Mouse (Mus musculus): ENCODE results near the gene Ulbp1.
"Not testable (repeated sequence)": the region's sequence is repeated elsewhere in the genome, so short reads cannot be mapped to it uniquely, and the experiment has no call there.

Gene Ulbp1

GRCm38 (mm10) chr10:7473197-7473889 lies at the start of gene Ulbp1:
Gene Ulbp1 (minus strand): TSS chr10:7473638.
- peak; percentile 44 for DNase-seq (ENCODE audit: low read depth)

- not testable (repeated sequence) for DNase-seq (ENCODE audit: low read depth)
These were observed 24.7 kb upstream of the Ulbp1 start for GRCm38 (mm10) chr10:7498180-7498579.

- DNase-seq (ENCODE audit: low read depth): not testable (repeated sequence)
These were observed 18.9 kb upstream of the Ulbp1 start for GRCm38 (mm10) chr10:7492384-7492783.

GRCm38 (mm10) chr10:7483650-7484049 lies 10.2 kb upstream of the Ulbp1 start:
- DNase-seq (ENCODE audit: low read depth): no peak

- not testable (repeated sequence) for DNase-seq (ENCODE audit: low read depth)
These were observed 787 bp upstream of the Ulbp1 start for GRCm38 (mm10) chr10:7474225-7474624.

- no peak for DNase-seq (ENCODE audit: low read depth)
These were observed 1.8 kb downstream of the Ulbp1 start for GRCm38 (mm10) chr10:7471664-7472063.

- no peak for DNase-seq (ENCODE audit: low read depth)
These were observed 3.0 kb downstream of the Ulbp1 start for GRCm38 (mm10) chr10:7470457-7470856.

- DNase-seq (ENCODE audit: low read depth): not testable (repeated sequence)
These were observed 3.6 kb downstream of the Ulbp1 start for GRCm38 (mm10) chr10:7469716-7470414.

GRCm38 (mm10) chr10:7462006-7462405 lies 11.4 kb downstream of the Ulbp1 start:
- DNase-seq (ENCODE audit: low read depth): no peak

- no peak for DNase-seq (ENCODE audit: low read depth)
These were observed 34.5 kb downstream of the Ulbp1 start for GRCm38 (mm10) chr10:7438928-7439327.

GRCm38 (mm10) chr10:7393143-7394035 lies 80.0 kb downstream of the Ulbp1 start:
- no peak for DNase-seq (ENCODE audit: low read depth)

- DNase-seq (ENCODE audit: low read depth): no peak
These were observed 81.2 kb downstream of the Ulbp1 start for GRCm38 (mm10) chr10:7391935-7392930.

GRCm38 (mm10) chr10:7391561-7391934 lies 81.9 kb downstream of the Ulbp1 start:
- no peak for DNase-seq (ENCODE audit: low read depth)

- DNase-seq (ENCODE audit: low read depth): no peak
These were observed 82.3 kb downstream of the Ulbp1 start for GRCm38 (mm10) chr10:7391108-7391507.

All from c-Kit-positive CD71-positive TER-119-negative erythroid progenitor cells, embryonic 14.5 days (primary cell).